Mouse (Mus musculus) liver, adult 2 months (tissue): ENCODE measurements around the gene Tbl1xr1. TPM values are rescaled to one million over a fixed set of nuclear protein-coding genes. Genes with fewer than 3 reads are reported as not detected.

Experiments
- DNase-seq: peaks from one replicate; pipeline ENCODE4 v3.0.0-alpha.2; 2011; ENCODE audit warnings: low read depth, low spot score; ENCODE audit errors: extremely low read depth
- H3K27ac ChIP-seq: fragments of 200-500 bp; replicated peaks from 2 replicates; pipeline ENCODE4 v1.5.1; 2012; ENCODE audit warnings: low read depth, mild to moderate bottlenecking, control low read depth, inconsistent platforms, low read length; ENCODE audit not compliant: insufficient read depth
- H3K27me3 ChIP-seq: fragments of 200-500 bp; 2 replicates; pipeline ENCODE4 v1.6.1; 2012; ENCODE audit warnings: mild to moderate bottlenecking, moderate library complexity, low read length, inconsistent platforms; ENCODE audit not compliant: control insufficient read depth, insufficient read depth
- H3K36me3 ChIP-seq: fragments of 200-500 bp; 2 replicates; pipeline ENCODE4 v1.6.1; 2012; ENCODE audit warnings: low read length, inconsistent platforms; ENCODE audit not compliant: control insufficient read depth, insufficient read depth
- H3K4me1 ChIP-seq: fragments of 200-500 bp; 2 replicates; pipeline ENCODE4 v1.6.1; 2011; ENCODE audit warnings: low read length; ENCODE audit not compliant: control insufficient read depth, insufficient read depth
- H3K4me3 ChIP-seq: fragments of 200-500 bp; 2 replicates; pipeline ENCODE4 v1.5.1; 2011; ENCODE audit warnings: low read depth, mild to moderate bottlenecking, control low read depth, low read length, moderate library complexity; ENCODE audit not compliant: insufficient read depth
- H3K79me2 ChIP-seq: fragments of 200-500 bp; 2 replicates; pipeline ENCODE4 v1.6.1; 2012; ENCODE audit warnings: inconsistent platforms, mild to moderate bottlenecking, low read length, moderate library complexity; ENCODE audit not compliant: control insufficient read depth, insufficient read depth
- H3K9ac ChIP-seq: fragments of 200-500 bp; 2 replicates; pipeline ENCODE4 v1.6.1; 2012; ENCODE audit warnings: low read depth, mild to moderate bottlenecking, control low read depth, inconsistent platforms, low read length
- CTCF ChIP-seq: fragments of 200-500 bp; IDR thresholded peaks from 2 replicates; pipeline ENCODE4 v1.5.1; 2011; ENCODE audit warnings: low read depth, low read length, control low read depth
- POLR2A ChIP-seq: fragments of 200-500 bp; IDR thresholded peaks from 2 replicates; pipeline ENCODE4 v1.6.1; 2011; ENCODE audit warnings: low read length, control low read depth; ENCODE audit not compliant: insufficient read depth; ENCODE audit errors: extremely low read depth
- WGBS: fragments of 180-500 bp; shearing (Covaris S2); methylation state at CpG from one replicate; pipeline ENCODE4 v1.1.7; 2018; 5-methylcytosine and 5-hydroxymethylcytosine counted together
- polyA plus RNA-seq: library from polyadenylated mRNA; depleted of rRNA; stranded (reverse); fragments of >200 nt; gene quantifications from 2 replicates; pipeline ENCODE4 v1.2.3, GENCODE M21; 2012
- total RNA-seq: library from RNA; depleted of rRNA; stranded (reverse); fragments of >200 nt; gene quantifications from 2 replicates; pipeline ENCODE4 v1.2.3, GENCODE M21; 2014

Gene Tbl1xr1
- total and polyA plus RNA-seq, 2 experiments: 12.6 to 35.6 TPM

- H3K27me3 ChIP-seq: no peaks in the 10 kb centered on the region
- no peaks in the 10 kb centered on the region for H3K79me2 ChIP-seq
- TF ChIP-seq POLR2A (no peak), CTCF (no peak)
- H3K36me3 ChIP-seq: no peaks in the 10 kb centered on the region
- H3K27ac ChIP-seq: no peak overlapping the region
- no peak for DNase-seq
- no peaks in the 10 kb centered on the region for H3K4me1 ChIP-seq
- H3K9ac ChIP-seq: no peak overlapping the region
- WGBS: 89% methylated on average over 4 of the region's 4 CpGs
- no peak overlapping the region for H3K4me3 ChIP-seq
These were observed 19.7 kb upstream of the Tbl1xr1 start for GRCm38 (mm10) chr3:22056664-22057328.

GRCm38 (mm10) chr3:22058206-22058804 is 18.1 kb upstream of the Tbl1xr1 start:
- TF ChIP-seq POLR2A (no peak), CTCF (no peak)
- WGBS: 90% methylated on average over 7 of the region's 7 CpGs

GRCm38 (mm10) chr3:22061163-22061562 is 15.3 kb upstream of the Tbl1xr1 start:
- WGBS: 92% methylated on average over 4 of the region's 4 CpGs

More at GRCm38 (mm10) chr3:22058206-22058804, 18.1 kb upstream of the Tbl1xr1 start:
- H3K79me2 ChIP-seq: no peaks in the 10 kb centered on the region
- no peak overlapping the region for H3K4me3 ChIP-seq
- H3K27ac ChIP-seq: no peak overlapping the region
- no peaks in the 10 kb centered on the region for H3K27me3 ChIP-seq
- DNase-seq: no peak
- no peaks in the 10 kb centered on the region for H3K36me3 ChIP-seq
- no peaks in the 10 kb centered on the region for H3K4me1 ChIP-seq
- no peak overlapping the region for H3K9ac ChIP-seq

GRCm38 (mm10) chr3:22068621-22069020 is 7.8 kb upstream of the Tbl1xr1 start:
- 73% methylated on average over 5 of the region's 5 CpGs for WGBS
- TF ChIP-seq CTCF (no peak), POLR2A (no peak)
- no peak overlapping the region for H3K9ac ChIP-seq
- no peaks in the 10 kb centered on the region for H3K27me3 ChIP-seq
- H3K4me3 ChIP-seq: no peak overlapping the region
- no peak overlapping the region for H3K27ac ChIP-seq
- H3K4me1 ChIP-seq: peaks cover 2% of the 10 kb centered on the region; the same call in 1 of the 2 replicates
- H3K79me2 ChIP-seq: no peaks in the 10 kb centered on the region
- no peaks in the 10 kb centered on the region for H3K36me3 ChIP-seq
- DNase-seq: no peak

More at GRCm38 (mm10) chr3:22061163-22061562, 15.3 kb upstream of the Tbl1xr1 start:
- H3K27ac ChIP-seq: no peak overlapping the region
- H3K36me3 ChIP-seq: no peaks in the 10 kb centered on the region
- no peaks in the 10 kb centered on the region for H3K4me1 ChIP-seq
- DNase-seq: no peak
- H3K79me2 ChIP-seq: no peaks in the 10 kb centered on the region
- TF ChIP-seq CTCF (no peak), POLR2A (no peak)
- H3K4me3 ChIP-seq: no peak overlapping the region
- no peaks in the 10 kb centered on the region for H3K27me3 ChIP-seq
- no peak overlapping the region for H3K9ac ChIP-seq

GRCm38 (mm10) chr3:22073916-22074315 is 2.5 kb upstream of the Tbl1xr1 start:
- WGBS: 85% methylated on average over 1 of the region's 1 CpGs
- Histone ChIP-seq H3K4me1 (peaks cover 13% of the 10 kb centered on the region), H3K4me3 (no peak overlapping the region), H3K9ac (no peak overlapping the region), H3K79me2 (peaks cover 11% of the 10 kb centered on the region; the same call in 1 of the 2 replicates), H3K36me3 (no peaks in the 10 kb centered on the region), H3K27me3 (no peaks in the 10 kb centered on the region), H3K27ac (no peak overlapping the region)
- TF ChIP-seq CTCF: no peak
- TF ChIP-seq POLR2A: no peak
- no peak for DNase-seq
